Mouse (Mus musculus): Measurements from ENCODE around the gene Kif26a. TPM values are rescaled to one million over a fixed set of nuclear protein-coding genes. Genes with fewer than 3 reads are reported as not detected.

The Kif26a gene
- 0.25 and 0.43 TPM in 2 replicates for polyA plus RNA-seq (2021; fragmentation: Nextera tagmentation)
- long read RNA-seq, experiment 1, partial matches to known transcripts: 0 of 1 reads
- long read RNA-seq, experiment 1, other reads (novel, unspliced or antisense): 1 of 1 reads
- long read RNA-seq, experiment 2: 0 reads

GRCm38 (mm10) chr12:112145875-112146651 lies at the start of gene Kif26a:
Gene Kif26a (plus strand): TSS chr12:112146208.

GRCm38 (mm10) chr12:112106541-112106971 lies 39.5 kb upstream of the Kif26a start, which contains the start of gene Aspg:
Gene Aspg (plus strand): TSS chr12:112106679.

Small RNA genes within 50 kb of the gene (microRNA-seq; reads per million reads assigned to microRNA genes)
- gene Mir203 (15.2 reads per million, percentile 38 among the genes with 10 or more reads in this experiment), gene Mir3073a (not detected), gene Mir3073b (not detected)

Other genes starting within 250 kb of the Kif26a start
- gene Ppp1r13b, start 238.1 kb upstream of the Kif26a start, polyA plus RNA-seq (2021; fragmentation: Nextera tagmentation): 13.1 and 15.3 TPM in 2 replicates
- 1,110 and 1,279 TPM in 2 replicates for gene Atp5mpl, start 179.2 kb upstream of the Kif26a start, polyA plus RNA-seq (2021; fragmentation: Nextera tagmentation)
- 0.05 and 0.11 TPM in 2 replicates for gene Tdrd9, start 174.6 kb upstream of the Kif26a start, polyA plus RNA-seq (2021; fragmentation: Nextera tagmentation)
- gene Rd3l, start 164.9 kb upstream of the Kif26a start, polyA plus RNA-seq (2021; fragmentation: Nextera tagmentation): 0.54 and 1.1 TPM in 2 replicates
- gene Aspg, start 39.5 kb upstream of the Kif26a start, polyA plus RNA-seq (2021; fragmentation: Nextera tagmentation): 1.0 and 1.6 TPM in 2 replicates

All from layer of hippocampus, adult 6 months (tissue).